Mouse (Mus musculus) ES-E14 (cell line): ENCODE measurements around the gene Gck. TPM values are rescaled to one million over a fixed set of nuclear protein-coding genes. Genes with fewer than 3 reads are reported as not detected.

ENCODE experiments used
- DNase-seq: peaks from one replicate; pipeline ENCODE4 v3.0.0-alpha.2; 2013; ENCODE audit warnings: low read depth, low spot score
- H3K27ac ChIP-seq: 2 replicates; pipeline ENCODE4 v1.5.1; 2012; ENCODE audit warnings: low read depth, mild to moderate bottlenecking, low read length, moderate library complexity, mixed read lengths; ENCODE audit not compliant: poor library complexity, insufficient read depth, severe bottlenecking
- H3K36me3 ChIP-seq: 2 replicates; pipeline ENCODE4 v1.6.1; 2012; ENCODE audit warnings: mild to moderate bottlenecking, low read length, moderate library complexity, mixed read lengths; ENCODE audit not compliant: control insufficient read depth, poor library complexity, insufficient read depth, severe bottlenecking
- H3K4me1 ChIP-seq, 2 experiments: fragments of 150-350 bp in 1 of 2; sonication (generic) in 1 of 2; 2 replicates each; pipeline ENCODE4 v1.6.1; 2012; ENCODE audit warnings: low read length in 2 of 2, mild to moderate bottlenecking in 1 of 2, mixed read lengths in 1 of 2; ENCODE audit not compliant: control insufficient read depth in 2 of 2, insufficient read depth in 2 of 2, poor library complexity in 1 of 2
- H3K4me3 ChIP-seq, 2 experiments: fragments of 150-350 bp in 1 of 2; sonication (generic) in 1 of 2; 2 replicates each; pipeline ENCODE4 v1.5.1; 2012; ENCODE audit warnings: low read length in 2 of 2, low read depth in 1 of 2, mild to moderate bottlenecking in 1 of 2, mixed read lengths in 1 of 2; ENCODE audit not compliant: insufficient read depth in 1 of 2, poor library complexity in 1 of 2, severe bottlenecking in 1 of 2
- H3K9ac ChIP-seq: 2 replicates; pipeline ENCODE4 v1.6.1; 2012; ENCODE audit warnings: low read depth, mild to moderate bottlenecking, low read length, mixed read lengths; ENCODE audit not compliant: poor library complexity, insufficient read depth, severe bottlenecking
- H3K9me3 ChIP-seq: fragments of 150-350 bp; sonication (generic); 2 replicates; pipeline ENCODE4 v1.6.1; 2012; ENCODE audit warnings: low read depth, mild to moderate bottlenecking, low read length; ENCODE audit not compliant: control insufficient read depth, insufficient read depth
- CHD2 ChIP-seq: IDR thresholded peaks from 2 replicates; pipeline ENCODE4 v1.6.1; 2014; ENCODE audit warnings: mild to moderate bottlenecking, low read depth, low read length, inconsistent platforms
- HCFC1 ChIP-seq: IDR thresholded peaks from 2 replicates; pipeline ENCODE4 v1.6.1; 2012; ENCODE audit warnings: low read length, inconsistent platforms, borderline replicate concordance; ENCODE audit not compliant: insufficient read depth
- MAFK ChIP-seq: IDR thresholded peaks from 2 replicates; pipeline ENCODE4 v1.6.1; 2014; ENCODE audit warnings: mild to moderate bottlenecking, low read depth, low read length, inconsistent platforms; ENCODE audit not compliant: insufficient read depth
- ZC3H11A ChIP-seq: IDR thresholded peaks from 2 replicates; pipeline ENCODE4 v1.6.1; 2012; ENCODE audit warnings: low read depth, mild to moderate bottlenecking, inconsistent platforms, low read length, borderline replicate concordance
- ZNF384 ChIP-seq: IDR thresholded peaks from 2 replicates; pipeline ENCODE4 v1.6.1; 2012; ENCODE audit warnings: low read depth, low read length, inconsistent platforms
- in situ Hi-C, 2 experiments: fragments of 600-800 bp; cut with MboI; formaldehyde crosslinking; loops; one replicate each; pipeline ENCODE4 v1.15.1; 2025; ENCODE audit warnings: low sequenced_read_pairs in 2 of 2, inconsistent platforms in 1 of 2; ENCODE audit not compliant: unreplicated experiment in 2 of 2
- total RNA-seq: library from RNA; depleted of rRNA; stranded (reverse); fragments of 300-350 nt; gene quantifications from 2 replicates; pipeline ENCODE4 v1.2.3, GENCODE M21; 2012; rRNA removed

Gck gene
- 0.76 and 0.85 TPM in 2 replicates for total RNA-seq

DNA sequence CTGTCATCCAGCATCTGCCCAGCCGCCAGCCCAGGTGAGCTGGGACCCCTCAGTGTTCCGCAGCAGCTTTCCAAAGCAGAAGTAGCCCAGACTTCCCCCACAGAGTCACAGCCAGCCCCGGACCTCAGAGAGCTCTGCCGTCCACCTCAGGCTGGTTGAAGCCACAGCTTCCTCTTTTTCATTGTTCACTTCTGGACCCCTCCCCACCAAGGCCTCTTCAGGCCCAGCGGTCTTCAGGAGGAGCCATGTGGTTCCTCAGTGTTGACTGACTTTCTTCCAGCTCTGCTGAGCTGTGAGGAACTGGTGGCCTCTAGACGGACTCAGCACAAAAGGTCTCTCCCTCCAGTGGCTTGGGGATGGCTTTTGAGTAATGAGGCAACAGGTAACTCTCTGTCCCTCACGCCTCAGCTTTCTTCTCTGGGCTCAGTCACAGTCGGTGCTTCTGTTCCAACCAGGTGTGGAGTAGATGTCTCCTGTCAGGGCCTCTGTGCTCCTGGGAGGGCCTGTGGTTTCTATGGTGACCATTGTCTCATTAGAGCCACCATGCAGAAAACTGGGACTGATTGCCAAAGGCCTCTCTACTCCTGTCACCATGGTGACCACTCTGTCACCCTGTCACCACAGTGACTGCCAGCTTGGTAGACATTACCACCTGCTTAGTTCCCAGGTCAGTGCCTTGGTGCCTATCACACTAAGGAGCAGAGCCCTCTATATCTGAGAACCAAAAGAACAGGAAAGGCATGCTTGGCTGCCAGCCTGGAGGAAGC lies at the start of gene Gck:
Gck (minus strand) TSS at position 496 of the 767 bp plus-strand sequence.
- Histone ChIP-seq H3K4me1 (peaks cover 4 to 14% of the 10 kb centered on the region in 2 experiments; a peak in 2 of 4 replicates), H3K36me3 (no peaks in the 10 kb centered on the region), H3K27ac (no peak within 1 kb of the TSS; the same call in 1 of the 2 replicates), H3K9me3 (no peaks in the 10 kb centered on the region), H3K9ac (no peak within 1 kb of the TSS), H3K4me3 (no peak within 1 kb of the TSS)
- in situ Hi-C loops, result no loop called here
- TF ChIP-seq ZC3H11A (no peak), HCFC1 (no peak), CHD2 (no peak), MAFK (no peak), ZNF384 (no peak)
- no peak for DNase-seq

DNA sequence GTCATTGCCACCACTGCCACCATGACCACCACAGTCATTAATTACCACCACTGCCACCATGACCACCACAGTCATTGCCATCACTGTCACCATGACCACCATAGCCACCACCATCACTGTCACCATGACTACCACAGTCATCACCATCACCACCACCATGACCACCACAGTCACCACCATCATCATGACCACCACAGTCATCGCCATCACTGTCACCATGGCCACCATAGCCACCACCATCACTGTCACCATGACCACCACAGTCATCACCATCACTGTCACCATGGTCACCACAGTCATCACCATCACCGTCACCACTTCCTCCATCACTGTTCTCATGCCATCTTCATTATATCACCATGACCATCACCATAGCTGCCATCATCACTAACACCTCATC lies 48.6 kb upstream of the Gck start:
- in situ Hi-C loops, result loop anchor here (10.0 kb wide), 2 partner anchors 196 to 266 kb away; partner anchors contain the start of gene Ddx56 (in 1 of the 2)
- Histone ChIP-seq H3K4me1 (peaks cover 0 to 2% of the 10 kb centered on the region in 2 experiments; a peak in 1 of 4 replicates), H3K4me3 (no peak overlapping the region), H3K9me3 (no peaks in the 10 kb centered on the region), H3K9ac (no peak overlapping the region), H3K36me3 (no peaks in the 10 kb centered on the region; the same call in 1 of the 2 replicates), H3K27ac (no peak overlapping the region)
- DNase-seq, result no peak
- TF ChIP-seq MAFK, result no peak
- no peak for TF ChIP-seq ZNF384
- TF ChIP-seq ZC3H11A, result no peak
- no peak for TF ChIP-seq HCFC1
- no peak for TF ChIP-seq CHD2

- in situ Hi-C loops, result loop anchor here (10.0 kb wide), 2 partner anchors 199 to 269 kb away; partner anchors contain the start of gene Ddx56 (in 1 of the 2)
- peak; percentile 83 for DNase-seq
- H3K4me3 ChIP-seq, result no peak overlapping the region
- H3K36me3 ChIP-seq, result no peaks in the 10 kb centered on the region; the same call in 1 of the 2 replicates
- H3K9me3 ChIP-seq, result no peaks in the 10 kb centered on the region
- no peak overlapping the region for H3K9ac ChIP-seq
- H3K27ac ChIP-seq, result no peak overlapping the region
- peaks cover 2 to 7% of the 10 kb centered on the region in 2 experiments; a peak in 1 of 4 replicates for H3K4me1 ChIP-seq
- TF ChIP-seq ZNF384 (no peak), ZC3H11A (peak; percentile 93), HCFC1 (no peak)
Measured at GRCm38 (mm10) chr11:5995989-5996388, 46.1 kb upstream of the Gck start.

- Histone ChIP-seq H3K9ac (no peak overlapping the region), H3K36me3 (no peaks in the 10 kb centered on the region; the same call in 1 of the 2 replicates), H3K4me3 (no peak overlapping the region), H3K9me3 (no peaks in the 10 kb centered on the region), H3K27ac (no peak overlapping the region), H3K4me1 (peaks cover 2 to 10% of the 10 kb centered on the region in 2 experiments; a peak in 1 of 4 replicates)
- TF ChIP-seq HCFC1, result no peak
- no peak for DNase-seq
- in situ Hi-C loops, result loop anchor here (5.0 to 10.0 kb wide), 3 partner anchors 197 to 270 kb away; partner anchors contain the start of gene Ddx56 (in 1 of the 2)
Measured at GRCm38 (mm10) chr11:5994880-5995279, 45.0 kb upstream of the Gck start.
